Mouse (Mus musculus): ENCODE data around the gene Clstn3. TPM values are rescaled to one million over a fixed set of nuclear protein-coding genes. Genes with fewer than 3 reads are reported as not detected.

Clstn3 gene
- polyA plus RNA-seq, 1 experiment from 2014 or later = 2.8 TPM

Other genes with a start within 250 kb of the Clstn3 start
- gene Vmn2r27, start 232.9 kb downstream of the Clstn3 start, polyA plus RNA-seq (2014; fragmentation: Nextera tagmentation; extraction: Ambion mirVana) = not detected in 2 replicates
- 0.10 and 0.15 TPM in 2 replicates for gene Cd163, start 160.1 kb downstream of the Clstn3 start, polyA plus RNA-seq (2014; fragmentation: Nextera tagmentation; extraction: Ambion mirVana)
- gene Pex5, start 49.7 kb downstream of the Clstn3 start, polyA plus RNA-seq (2014; fragmentation: Nextera tagmentation; extraction: Ambion mirVana) = 26.8 and 35.3 TPM in 2 replicates
- gene C1rl, start 28.3 kb upstream of the Clstn3 start, polyA plus RNA-seq (2014; fragmentation: Nextera tagmentation; extraction: Ambion mirVana) = 0.71 and 1.1 TPM in 2 replicates
- gene C1ra, start 47.6 kb upstream of the Clstn3 start, polyA plus RNA-seq (2014; fragmentation: Nextera tagmentation; extraction: Ambion mirVana) = 3.9 and 4.3 TPM in 2 replicates
- 8.8 and 11.9 TPM in 2 replicates for gene C1s1, start 77.6 kb upstream of the Clstn3 start, polyA plus RNA-seq (2014; fragmentation: Nextera tagmentation; extraction: Ambion mirVana)
- gene C1rb, start 105.5 kb upstream of the Clstn3 start, polyA plus RNA-seq (2014; fragmentation: Nextera tagmentation; extraction: Ambion mirVana) = 0.11 TPM in 1 of 2 replicates, not detected in the other
- gene C1s2, start 171.3 kb upstream of the Clstn3 start, polyA plus RNA-seq (2014; fragmentation: Nextera tagmentation; extraction: Ambion mirVana) = 0.08 TPM in 1 of 2 replicates, not detected in the other
- gene Lpcat3, start 198.2 kb upstream of the Clstn3 start, polyA plus RNA-seq (2014; fragmentation: Nextera tagmentation; extraction: Ambion mirVana) = 51.2 and 67.3 TPM in 2 replicates
- gene Emg1, start 247.4 kb upstream of the Clstn3 start, polyA plus RNA-seq (2014; fragmentation: Nextera tagmentation; extraction: Ambion mirVana) = 233 and 278 TPM in 2 replicates
- gene Phb2, start 247.5 kb upstream of the Clstn3 start, polyA plus RNA-seq (2014; fragmentation: Nextera tagmentation; extraction: Ambion mirVana) = 341 and 402 TPM in 2 replicates

All from kidney, embryonic 14.5 days (tissue).